Mouse (Mus musculus): ENCODE results near the gene Prss44. TPM values are rescaled to one million over a fixed set of nuclear protein-coding genes. Genes with fewer than 3 reads are reported as not detected.

Gene Prss44
- polyA plus RNA-seq, 1 experiment from 2014 or later: not detected

DNA sequence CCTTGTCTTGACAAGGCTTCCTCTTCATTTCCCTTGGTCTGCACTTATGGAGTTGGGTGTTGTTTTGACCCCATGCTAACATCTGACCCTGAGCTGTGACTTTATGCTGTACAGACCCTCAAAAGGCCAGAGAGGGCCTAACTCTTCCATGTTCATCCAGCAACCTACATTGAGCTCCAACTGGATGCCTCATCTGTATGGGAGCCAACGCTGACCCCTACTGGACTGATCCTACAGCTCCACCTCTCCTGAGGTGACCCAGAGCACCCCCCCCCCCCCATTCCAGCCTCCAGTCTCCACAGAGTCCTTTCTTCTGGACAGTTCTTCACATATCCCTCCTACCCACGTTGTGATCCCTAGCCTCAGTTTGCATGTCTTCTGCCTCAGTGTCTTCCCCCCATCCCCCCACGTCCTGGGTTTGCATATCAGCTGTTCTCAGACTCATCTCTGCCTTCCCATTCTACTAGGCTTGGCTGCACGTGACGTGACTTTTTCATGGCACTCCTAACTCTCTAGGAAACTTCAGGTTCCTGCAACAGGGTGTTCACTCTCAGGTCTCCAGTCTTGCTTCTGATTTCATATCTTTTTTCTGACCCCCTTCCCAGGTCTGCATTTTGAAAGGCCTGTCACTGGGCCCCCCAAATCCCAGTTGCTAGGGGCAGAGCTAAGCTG is 34.4 kb upstream of the Prss44 start:
- no peak overlapping the region for H3K4me2 ChIP-seq (replicated peaks; ENCODE audit: low read depth)
- H3K27ac ChIP-seq (ENCODE audit: low read depth, low read length): no peak overlapping the region
- 74% methylated on average over 5 of the region's 5 CpGs for WGBS
- no peaks in the 10 kb centered on the region for H3K36me3 ChIP-seq (ENCODE audit: control insufficient read depth, insufficient read depth)
- ATAC-seq: no peak
- H3K9me3 ChIP-seq (ENCODE audit: control insufficient read depth): no peaks in the 10 kb centered on the region
- peak; percentile 64 for TF ChIP-seq CTCF (IDR thresholded peaks at IDR 0.05; ENCODE audit: low read depth)
- no peak overlapping the region for H3K9ac ChIP-seq (ENCODE audit: low read depth, low read length)
- H3K4me3 ChIP-seq (ENCODE audit: low read depth, low read length): no peak overlapping the region
- H3K4me1 ChIP-seq (replicated peaks; ENCODE audit: control insufficient read depth, insufficient read depth, low read length): peaks cover 2% of the 10 kb centered on the region; the same call in 1 of the 2 replicates
- 0 out of 2 replicates have a peak, but pooled peaks cover 4% of the 10 kb centered on the region for H3K27me3 ChIP-seq (replicated peaks; ENCODE audit: control insufficient read depth, insufficient read depth, low read length)

DNA sequence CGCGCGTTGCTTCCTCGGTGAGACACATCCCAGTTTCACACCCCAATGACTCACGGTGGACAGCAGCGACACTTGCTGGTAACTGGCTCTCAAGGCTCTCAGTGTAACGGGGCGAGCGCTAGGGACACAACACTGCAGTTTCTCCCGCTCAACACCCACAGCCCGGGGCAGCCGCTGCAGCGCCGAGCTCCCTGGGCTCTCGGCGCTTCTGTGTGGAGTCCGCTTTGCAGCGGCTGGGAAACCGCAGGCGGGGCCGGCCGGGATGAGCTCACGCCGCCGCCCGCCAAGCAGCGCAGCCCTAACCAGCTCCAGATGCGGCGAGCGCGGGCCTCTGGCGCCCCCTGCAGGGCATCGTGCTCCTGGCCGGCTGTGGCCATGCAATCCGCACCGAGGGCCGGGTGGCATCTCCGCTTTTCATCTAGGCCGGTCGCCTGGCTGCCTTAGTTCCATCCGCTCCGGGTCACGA is 32.5 kb upstream of the Prss44 start:
- H3K4me2 ChIP-seq (replicated peaks; ENCODE audit: low read depth): peak overlapping the region; percentile 88
- under 1% methylated on average over 43 of the region's 43 CpGs for WGBS
- no peak overlapping the region for H3K27ac ChIP-seq (ENCODE audit: low read depth, low read length)
- TF ChIP-seq CTCF (IDR thresholded peaks at IDR 0.05; ENCODE audit: low read depth): peak; percentile 95
- peak; percentile 93 for ATAC-seq
- 0 out of 2 replicates have a peak, but pooled peaks cover 4% of the 10 kb centered on the region for H3K27me3 ChIP-seq (replicated peaks; ENCODE audit: control insufficient read depth, insufficient read depth, low read length)
- H3K9me3 ChIP-seq (ENCODE audit: control insufficient read depth): no peaks in the 10 kb centered on the region
- peak overlapping the region; percentile 37 for H3K4me3 ChIP-seq (ENCODE audit: low read depth, low read length)
- H3K36me3 ChIP-seq (ENCODE audit: control insufficient read depth, insufficient read depth): no peaks in the 10 kb centered on the region
- peaks cover 2% of the 10 kb centered on the region; the same call in 1 of the 2 replicates for H3K4me1 ChIP-seq (replicated peaks; ENCODE audit: control insufficient read depth, insufficient read depth, low read length)
- peak overlapping the region; percentile 18; the same call in 1 of the 2 replicates for H3K9ac ChIP-seq (ENCODE audit: low read depth, low read length)

DNA sequence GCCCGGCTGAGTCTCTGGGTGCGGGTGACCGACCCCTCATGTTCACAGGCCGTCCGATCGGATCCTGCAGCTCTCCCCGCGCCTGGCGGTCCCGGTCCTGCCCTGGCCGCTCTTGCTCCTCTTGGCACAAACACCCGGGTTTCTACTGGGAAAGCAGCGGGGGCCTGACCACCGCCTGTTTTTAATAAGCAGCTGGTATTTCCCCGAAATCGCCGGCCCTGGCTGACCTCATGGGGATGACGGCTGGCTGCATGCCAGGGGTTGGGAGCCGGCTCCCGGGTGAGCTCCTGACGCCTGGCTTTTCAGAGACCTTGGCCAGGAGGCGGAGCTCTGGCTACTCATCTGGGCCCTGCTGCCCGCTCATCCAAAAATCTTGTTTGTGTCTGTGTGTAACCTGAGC is 32.1 kb upstream of the Prss44 start:
- ATAC-seq: peak; percentile 50
- WGBS: 2% methylated on average over 23 of the region's 23 CpGs
- no peak for TF ChIP-seq CTCF (IDR thresholded peaks at IDR 0.05; ENCODE audit: low read depth)

DNA sequence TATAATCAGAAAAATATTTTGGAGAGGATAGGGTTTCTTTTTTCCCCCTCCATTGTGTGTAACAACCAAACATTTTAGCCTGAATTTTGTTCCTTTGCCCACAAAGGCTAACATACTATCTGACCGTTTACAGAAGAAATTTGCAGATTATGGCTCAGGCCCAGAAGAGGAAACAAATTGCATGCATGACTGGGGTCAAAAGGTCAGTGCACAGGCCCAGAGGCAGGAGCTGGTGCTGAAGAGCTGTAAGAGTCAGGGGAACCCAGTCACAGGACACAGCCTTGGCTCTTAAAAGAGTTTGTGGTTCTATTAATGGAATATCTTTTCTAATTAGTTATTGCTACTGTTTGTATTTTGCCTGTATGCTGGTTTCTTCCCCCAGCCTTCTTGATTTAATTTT is 30.2 kb upstream of the Prss44 start:
- Histone ChIP-seq H3K27me3 (replicated peaks; ENCODE audit: control insufficient read depth, insufficient read depth, low read length) (0 out of 2 replicates have a peak, but pooled peaks cover 4% of the 10 kb centered on the region), H3K36me3 (ENCODE audit: control insufficient read depth, insufficient read depth) (no peaks in the 10 kb centered on the region), H3K4me1 (replicated peaks; ENCODE audit: control insufficient read depth, insufficient read depth, low read length) (peaks cover 2% of the 10 kb centered on the region; the same call in 1 of the 2 replicates), H3K4me3 (ENCODE audit: low read depth, low read length) (no peak overlapping the region), H3K9me3 (ENCODE audit: control insufficient read depth) (no peaks in the 10 kb centered on the region), H3K27ac (ENCODE audit: low read depth, low read length) (no peak overlapping the region), H3K9ac (ENCODE audit: low read depth, low read length) (no peak overlapping the region), H3K4me2 (replicated peaks; ENCODE audit: low read depth) (no peak overlapping the region)
- ATAC-seq: no peak
- 9% methylated on average over 1 of the region's 1 CpGs for WGBS
- TF ChIP-seq CTCF (IDR thresholded peaks at IDR 0.05; ENCODE audit: low read depth): no peak

More for the DNA sequence above, 32.1 kb upstream of the Prss44 start:
- Histone ChIP-seq H3K4me1 (replicated peaks; ENCODE audit: control insufficient read depth, insufficient read depth, low read length) (peaks cover 2% of the 10 kb centered on the region; the same call in 1 of the 2 replicates), H3K4me2 (replicated peaks; ENCODE audit: low read depth) (peak overlapping the region; percentile 88), H3K27ac (ENCODE audit: low read depth, low read length) (no peak overlapping the region), H3K27me3 (replicated peaks; ENCODE audit: control insufficient read depth, insufficient read depth, low read length) (0 out of 2 replicates have a peak, but pooled peaks cover 4% of the 10 kb centered on the region), H3K9me3 (ENCODE audit: control insufficient read depth) (no peaks in the 10 kb centered on the region), H3K4me3 (ENCODE audit: low read depth, low read length) (peak overlapping the region; percentile 37), H3K36me3 (ENCODE audit: control insufficient read depth, insufficient read depth) (no peaks in the 10 kb centered on the region), H3K9ac (ENCODE audit: low read depth, low read length) (peak overlapping the region; percentile 18; the same call in 1 of the 2 replicates)

DNA sequence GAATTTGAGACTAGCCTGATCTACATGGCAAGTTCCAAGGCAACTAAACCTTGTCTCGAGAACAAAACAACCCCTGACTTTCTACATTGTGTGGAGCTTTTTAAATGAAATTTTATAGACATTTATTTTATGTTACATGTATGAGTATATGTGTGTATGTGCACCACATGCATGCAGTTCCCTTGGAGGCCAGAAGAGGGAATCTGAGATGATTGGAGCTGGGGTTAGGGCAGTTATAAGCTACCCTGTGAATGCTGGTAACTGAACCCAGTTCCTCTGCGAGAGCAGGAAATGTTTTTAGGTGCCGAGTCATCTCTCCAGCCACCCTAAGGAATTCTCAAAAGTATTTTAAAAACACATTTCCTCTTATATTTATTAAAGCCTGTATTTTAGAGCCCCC is 25.6 kb upstream of the Prss44 start:
- WGBS: 88% methylated on average over 3 of the region's 3 CpGs
- ATAC-seq: no peak

DNA sequence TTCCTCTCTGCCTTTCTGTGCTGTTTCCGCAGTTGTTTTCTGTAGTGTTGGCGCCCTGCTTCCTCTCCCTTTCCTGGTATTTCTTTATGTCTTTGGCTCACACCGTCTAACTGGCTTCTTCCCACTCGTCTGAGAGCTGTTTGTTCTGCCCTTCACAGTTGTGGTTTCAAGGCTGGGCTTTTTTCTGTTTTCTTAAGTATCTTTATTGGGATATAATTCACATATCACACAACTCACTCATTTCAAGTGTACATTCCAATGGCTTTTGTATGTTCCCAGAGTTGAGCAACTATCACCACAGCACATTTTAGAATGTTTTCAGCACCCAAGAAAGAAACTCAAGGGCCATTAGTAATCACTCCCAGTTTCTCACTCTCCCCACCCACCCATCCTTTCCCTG is 23.3 kb upstream of the Prss44 start:
- Histone ChIP-seq H3K27ac (ENCODE audit: low read depth, low read length) (no peak overlapping the region), H3K9ac (ENCODE audit: low read depth, low read length) (no peak overlapping the region), H3K4me3 (ENCODE audit: low read depth, low read length) (no peak overlapping the region), H3K27me3 (replicated peaks; ENCODE audit: control insufficient read depth, insufficient read depth, low read length) (no peaks in the 10 kb centered on the region), H3K9me3 (ENCODE audit: control insufficient read depth) (no peaks in the 10 kb centered on the region), H3K36me3 (ENCODE audit: control insufficient read depth, insufficient read depth) (no peaks in the 10 kb centered on the region), H3K4me1 (replicated peaks; ENCODE audit: control insufficient read depth, insufficient read depth, low read length) (no peaks in the 10 kb centered on the region), H3K4me2 (replicated peaks; ENCODE audit: low read depth) (no peak overlapping the region)
- TF ChIP-seq CTCF (IDR thresholded peaks at IDR 0.05; ENCODE audit: low read depth): no peak
- no peak for ATAC-seq
- WGBS: 64% methylated on average over 4 of the region's 4 CpGs

More for the DNA sequence above, 25.6 kb upstream of the Prss44 start:
- H3K27ac ChIP-seq (ENCODE audit: low read depth, low read length): no peak overlapping the region
- no peak overlapping the region for H3K4me2 ChIP-seq (replicated peaks; ENCODE audit: low read depth)
- no peak overlapping the region for H3K4me3 ChIP-seq (ENCODE audit: low read depth, low read length)
- no peak for TF ChIP-seq CTCF (IDR thresholded peaks at IDR 0.05; ENCODE audit: low read depth)
- no peaks in the 10 kb centered on the region for H3K27me3 ChIP-seq (replicated peaks; ENCODE audit: control insufficient read depth, insufficient read depth, low read length)
- no peaks in the 10 kb centered on the region for H3K9me3 ChIP-seq (ENCODE audit: control insufficient read depth)
- H3K4me1 ChIP-seq (replicated peaks; ENCODE audit: control insufficient read depth, insufficient read depth, low read length): no peaks in the 10 kb centered on the region
- no peak overlapping the region for H3K9ac ChIP-seq (ENCODE audit: low read depth, low read length)
- H3K36me3 ChIP-seq (ENCODE audit: control insufficient read depth, insufficient read depth): no peaks in the 10 kb centered on the region

All from intestine, postnatal 0 days (tissue).